Mouse (Mus musculus) midbrain, embryonic 15.5 days (tissue): ENCODE data around the gene Taf12. TPM values are rescaled to one million over a fixed set of nuclear protein-coding genes. Genes with fewer than 3 reads are reported as not detected.
"Not testable (repeated sequence)": the region's sequence is repeated elsewhere in the genome, so short reads cannot be mapped to it uniquely, and the experiment has no call there.

ENCODE experiments used
- ATAC-seq: fragments of 200-750 bp; cut with Nextera tagmentation; replicated peaks from 2 replicates; pipeline ENCODE4 v1.8.0; 2017; ENCODE audit warnings: moderate TSS enrichment
- H3K27ac ChIP-seq: fragments of 300-500 bp; sonication (generic); 2 replicates; pipeline ENCODE4 v1.5.1; 2015; ENCODE audit warnings: mild to moderate bottlenecking, inconsistent platforms
- H3K27me3 ChIP-seq: fragments of 300-500 bp; sonication (generic); replicated peaks from 2 replicates; pipeline ENCODE4 v1.6.1; 2015; ENCODE audit warnings: inconsistent platforms
- H3K36me3 ChIP-seq: fragments of 300-500 bp; sonication (generic); replicated peaks from 2 replicates; pipeline ENCODE4 v1.6.1; 2015; ENCODE audit warnings: inconsistent platforms
- H3K4me1 ChIP-seq: fragments of 300-500 bp; sonication (generic); 2 replicates; pipeline ENCODE4 v1.6.1; 2015; ENCODE audit warnings: inconsistent platforms
- H3K4me2 ChIP-seq: fragments of 300-500 bp; sonication (generic); 2 replicates; pipeline ENCODE4 v1.6.1; 2015; ENCODE audit warnings: inconsistent platforms, mild to moderate bottlenecking, moderate library complexity
- H3K4me3 ChIP-seq: fragments of 300-500 bp; sonication (generic); 2 replicates; pipeline ENCODE4 v1.5.1; 2015; ENCODE audit warnings: mild to moderate bottlenecking, inconsistent platforms
- H3K9ac ChIP-seq: fragments of 300-500 bp; sonication (generic); 2 replicates; pipeline ENCODE4 v1.6.1; 2015; ENCODE audit warnings: mild to moderate bottlenecking, inconsistent platforms
- H3K9me3 ChIP-seq: fragments of 300-500 bp; sonication (generic); 2 replicates; pipeline ENCODE4 v1.6.1; 2016; ENCODE audit warnings: inconsistent platforms
- WGBS: fragments of 180-500 bp; shearing (Covaris S2); methylation state at CpG from one replicate; pipeline ENCODE4 v1.1.7; 2015; ENCODE audit warnings: mixed read lengths; 5-methylcytosine and 5-hydroxymethylcytosine counted together
- polyA plus RNA-seq: library from polyadenylated mRNA; unstranded; fragments of >200 nt; fragmentation: Nextera tagmentation; extraction: Ambion mirVana; gene quantifications from 2 replicates; pipeline ENCODE4 v1.2.1, GENCODE M21; 2015

Gene Taf12
- polyA plus RNA-seq, 1 experiment from 2014 or later: 45.2 TPM

- H3K27me3 ChIP-seq: no peaks in the 10 kb centered on the region
- WGBS: 96% methylated on average over 4 of the region's 4 CpGs
- peaks cover 28% of the 10 kb centered on the region; the same call in 1 of the 2 replicates for H3K36me3 ChIP-seq
- H3K27ac ChIP-seq: no peak overlapping the region
- H3K9me3 ChIP-seq: no peaks in the 10 kb centered on the region
- H3K4me2 ChIP-seq: no peak overlapping the region
- no peak overlapping the region for H3K4me3 ChIP-seq
- H3K4me1 ChIP-seq: no peaks in the 10 kb centered on the region
- H3K9ac ChIP-seq: no peak overlapping the region
- ATAC-seq: no peak
These were observed 16.9 kb downstream of the Taf12 start for GRCm38 (mm10) chr4:132291056-132291455.

GRCm38 (mm10) chr4:132291624-132292335, 17.6 kb downstream of the Taf12 start:
- H3K36me3 ChIP-seq: peaks cover 23% of the 10 kb centered on the region; the same call in 1 of the 2 replicates

GRCm38 (mm10) chr4:132292988-132293387, 18.8 kb downstream of the Taf12 start:
- Histone ChIP-seq H3K9me3 (no peaks in the 10 kb centered on the region), H3K27me3 (no peaks in the 10 kb centered on the region), H3K36me3 (peaks cover 20% of the 10 kb centered on the region; the same call in 1 of the 2 replicates), H3K9ac (no peak overlapping the region), H3K4me2 (no peak overlapping the region), H3K4me1 (no peaks in the 10 kb centered on the region), H3K27ac (no peak overlapping the region), H3K4me3 (no peak overlapping the region)
- ATAC-seq: no peak
- WGBS: 24% methylated on average over 4 of the region's 4 CpGs

More at GRCm38 (mm10) chr4:132291624-132292335, 17.6 kb downstream of the Taf12 start:
- Histone ChIP-seq H3K4me1 (no peaks in the 10 kb centered on the region), H3K27ac (no peak overlapping the region), H3K9me3 (no peaks in the 10 kb centered on the region), H3K4me2 (no peak overlapping the region), H3K4me3 (no peak overlapping the region), H3K9ac (no peak overlapping the region), H3K27me3 (no peaks in the 10 kb centered on the region)
- WGBS: 82% methylated on average over 12 of the region's 12 CpGs
- no peak for ATAC-seq

- H3K9ac ChIP-seq: no peak overlapping the region
- H3K4me3 ChIP-seq: no peak overlapping the region
- H3K36me3 ChIP-seq: peaks cover 20% of the 10 kb centered on the region; the same call in 1 of the 2 replicates
- WGBS: 79% methylated on average over 7 of the region's 7 CpGs
- no peaks in the 10 kb centered on the region for H3K4me1 ChIP-seq
- H3K27ac ChIP-seq: no peak overlapping the region
- no peak overlapping the region for H3K4me2 ChIP-seq
- ATAC-seq: no peak
- H3K27me3 ChIP-seq: no peaks in the 10 kb centered on the region
- H3K9me3 ChIP-seq: no peaks in the 10 kb centered on the region
These were observed 19.6 kb downstream of the Taf12 start for GRCm38 (mm10) chr4:132293682-132294240.

- H3K9ac ChIP-seq: no peak overlapping the region
- H3K36me3 ChIP-seq: peaks cover 10% of the 10 kb centered on the region; the same call in 1 of the 2 replicates
- WGBS: 41% methylated on average over 8 of the region's 8 CpGs
- H3K27me3 ChIP-seq: no peaks in the 10 kb centered on the region
- H3K4me1 ChIP-seq: no peaks in the 10 kb centered on the region
- H3K27ac ChIP-seq: no peak overlapping the region
- no peaks in the 10 kb centered on the region for H3K9me3 ChIP-seq
- H3K4me3 ChIP-seq: no peak overlapping the region
- no peak overlapping the region for H3K4me2 ChIP-seq
- ATAC-seq: no peak
These were observed 21.7 kb downstream of the Taf12 start for GRCm38 (mm10) chr4:132295696-132296390.

- ATAC-seq: no peak
- Histone ChIP-seq H3K4me2 (no peak overlapping the region), H3K36me3 (no peaks in the 10 kb centered on the region), H3K27me3 (no peaks in the 10 kb centered on the region), H3K27ac (no peak overlapping the region), H3K4me1 (peaks cover 8% of the 10 kb centered on the region), H3K9me3 (no peaks in the 10 kb centered on the region), H3K9ac (no peak overlapping the region), H3K4me3 (no peak overlapping the region)
- 89% methylated on average over 1 of the region's 1 CpGs for WGBS
These were observed 25.7 kb downstream of the Taf12 start for GRCm38 (mm10) chr4:132299849-132300248.

GRCm38 (mm10) chr4:132301486-132301885, 27.3 kb downstream of the Taf12 start:
- Histone ChIP-seq H3K4me2 (no peak overlapping the region), H3K36me3 (no peaks in the 10 kb centered on the region), H3K9ac (no peak overlapping the region), H3K4me3 (no peak overlapping the region), H3K9me3 (no peaks in the 10 kb centered on the region), H3K27ac (no peak overlapping the region), H3K27me3 (no peaks in the 10 kb centered on the region), H3K4me1 (peaks cover 8% of the 10 kb centered on the region)
- ATAC-seq: no peak
- WGBS: 87% methylated on average over 6 of the region's 6 CpGs

- 67% methylated on average over 16 of the region's 16 CpGs for WGBS
- Histone ChIP-seq H3K4me3 (peak overlapping the region; percentile 45), H3K36me3 (no peaks in the 10 kb centered on the region), H3K9me3 (no peaks in the 10 kb centered on the region), H3K4me2 (peak overlapping the region; percentile 76), H3K9ac (no peak overlapping the region), H3K27ac (no peak overlapping the region), H3K4me1 (peaks cover 8% of the 10 kb centered on the region), H3K27me3 (no peaks in the 10 kb centered on the region)
- ATAC-seq: no peak
These were observed 28.1 kb downstream of the Taf12 start for GRCm38 (mm10) chr4:132301965-132302938.

- Histone ChIP-seq H3K9ac (peak within 1 kb of the TSS; percentile 45), H3K27ac (no peak within 1 kb of the TSS)
- WGBS: 1% methylated on average over 31 of the region's 31 CpGs
These were observed 28.8 kb downstream of the Taf12 start, which contains the start of gene Rab42 for GRCm38 (mm10) chr4:132302939-132303479. TSS of gene Rab42 (minus strand) at chr4:132303385.

GRCm38 (mm10) chr4:132303484-132303883, 29.3 kb downstream of the Taf12 start:
- ATAC-seq, H3K4me1 ChIP-seq, H3K27me3 ChIP-seq, H3K9me3 ChIP-seq, H3K27ac ChIP-seq, H3K36me3 ChIP-seq: not testable (repeated sequence)
- Histone ChIP-seq H3K9ac (peak overlapping the region; percentile 45; the same call in 1 of the 2 replicates), H3K4me3 (peak overlapping the region; percentile 45), H3K4me2 (peak overlapping the region; percentile 76)
- 50% methylated on average over 6 of the region's 6 CpGs for WGBS

More at GRCm38 (mm10) chr4:132302939-132303479, 28.8 kb downstream of the Taf12 start, which contains the start of gene Rab42:
- Histone ChIP-seq H3K36me3 (no peaks in the 10 kb centered on the region), H3K4me1 (peaks cover 8% of the 10 kb centered on the region), H3K9me3 (no peaks in the 10 kb centered on the region), H3K4me3 (peak within 1 kb of the TSS; percentile 45), H3K4me2 (peak within 1 kb of the TSS; percentile 76), H3K27me3 (no peaks in the 10 kb centered on the region)
- ATAC-seq: peak; percentile 69

- Histone ChIP-seq H3K9me3 (no peaks in the 10 kb centered on the region), H3K9ac (no peak overlapping the region), H3K4me2 (no peak overlapping the region), H3K4me1 (peaks cover 15% of the 10 kb centered on the region), H3K27me3 (no peaks in the 10 kb centered on the region), H3K27ac (no peak overlapping the region), H3K36me3 (peaks cover 2% of the 10 kb centered on the region; the same call in 1 of the 2 replicates), H3K4me3 (no peak overlapping the region)
- WGBS: 88% methylated on average over 8 of the region's 8 CpGs
- no peak for ATAC-seq
These were observed 31.1 kb downstream of the Taf12 start for GRCm38 (mm10) chr4:132305276-132305675.
